Mouse (Mus musculus) liver (tissue): ENCODE data around the gene 2310057J18Rik.
"Not testable (repeated sequence)": the region's sequence is repeated elsewhere in the genome, so short reads cannot be mapped to it uniquely, and the experiment has no call there.

Experiments used
- DNase-seq: peaks from one replicate; pipeline ENCODE4 v3.0.0-alpha.2; 2020; ENCODE audit warnings: mixed read lengths

2310057J18Rik gene

GRCm38 (mm10) chr10:28986203-28986602 is at the start of gene 2310057J18Rik:
TSS of gene 2310057J18Rik (minus strand) at chr10:28986303.
- DNase-seq: no peak

- DNase-seq: not testable (repeated sequence)
Measured at GRCm38 (mm10) chr10:29029960-29030359, 43.9 kb upstream of the 2310057J18Rik start.

GRCm38 (mm10) chr10:29019496-29020270 is 33.6 kb upstream of the 2310057J18Rik start:
- no peak for DNase-seq

- DNase-seq: no peak
Measured at GRCm38 (mm10) chr10:28997776-28998175, 11.7 kb upstream of the 2310057J18Rik start.

- no peak for DNase-seq
Measured at GRCm38 (mm10) chr10:28988990-28989389, 2.9 kb upstream of the 2310057J18Rik start.

- DNase-seq: no peak
Measured at GRCm38 (mm10) chr10:28968189-28968588, 17.9 kb downstream of the 2310057J18Rik start.

GRCm38 (mm10) chr10:28955138-28955537 is 31.0 kb downstream of the 2310057J18Rik start:
- peak; percentile 47 for DNase-seq

- DNase-seq: no peak
Measured at GRCm38 (mm10) chr10:28954515-28954914, 31.6 kb downstream of the 2310057J18Rik start.
